Mouse (Mus musculus) lung, embryonic 16.5 days (tissue): ENCODE measurements around the gene Polm. TPM values are rescaled to one million over a fixed set of nuclear protein-coding genes. Genes with fewer than 3 reads are reported as not detected.

Experiments used
- ATAC-seq: fragments of 200-750 bp; cut with Nextera tagmentation; 2 replicates; pipeline ENCODE4 v1.8.0; 2017; ENCODE audit warnings: low read depth, mild to moderate bottlenecking, moderate library complexity
- H3K27ac ChIP-seq: fragments of 300-500 bp; sonication (generic); 2 replicates; pipeline ENCODE4 v1.5.1; 2014; ENCODE audit warnings: mild to moderate bottlenecking, control low read depth, low read length
- H3K27me3 ChIP-seq: fragments of 300-500 bp; sonication (generic); 2 replicates; pipeline ENCODE4 v1.6.1; 2014; ENCODE audit warnings: low read depth, low read length, mixed read lengths; ENCODE audit not compliant: control insufficient read depth, insufficient read depth
- H3K36me3 ChIP-seq: fragments of 300-500 bp; sonication (generic); 2 replicates; pipeline ENCODE4 v1.6.1; 2014; ENCODE audit warnings: low read length; ENCODE audit not compliant: control insufficient read depth, insufficient read depth
- H3K4me1 ChIP-seq: fragments of 300-500 bp; sonication (generic); replicated peaks from 2 replicates; pipeline ENCODE4 v1.6.1; 2014; ENCODE audit warnings: low read length, mixed read lengths; ENCODE audit not compliant: control insufficient read depth, insufficient read depth
- H3K4me2 ChIP-seq: fragments of 300-500 bp; sonication (generic); 2 replicates; pipeline ENCODE4 v1.6.1; 2014; ENCODE audit warnings: low read depth, low read length, control low read depth
- H3K4me3 ChIP-seq: fragments of 300-500 bp; sonication (generic); 2 replicates; pipeline ENCODE4 v1.5.1; 2014; ENCODE audit warnings: mild to moderate bottlenecking, low read length, control low read depth
- H3K9ac ChIP-seq: fragments of 300-500 bp; sonication (generic); 2 replicates; pipeline ENCODE4 v1.6.1; 2014; ENCODE audit warnings: low read length, control low read depth
- H3K9me3 ChIP-seq: fragments of 300-500 bp; sonication (generic); 2 replicates; pipeline ENCODE4 v1.6.1; 2016; ENCODE audit warnings: low read length; ENCODE audit not compliant: control insufficient read depth
- WGBS: fragments of 180-500 bp; shearing (Covaris S2); extraction: QIAGEN DNeasy Blood & Tissue Kit; methylation state at CpG from one replicate; pipeline ENCODE4 v1.1.7; 2014; 5-methylcytosine and 5-hydroxymethylcytosine counted together
- polyA plus RNA-seq: library from polyadenylated mRNA; unstranded; fragments of >200 nt; fragmentation: Nextera tagmentation; extraction: Ambion mirVana; gene quantifications from 2 replicates; pipeline ENCODE4 v1.2.1, GENCODE M21; 2015

Gene Polm
- polyA plus RNA-seq, 1 experiment from 2014 or later = 8.0 TPM

DNA sequence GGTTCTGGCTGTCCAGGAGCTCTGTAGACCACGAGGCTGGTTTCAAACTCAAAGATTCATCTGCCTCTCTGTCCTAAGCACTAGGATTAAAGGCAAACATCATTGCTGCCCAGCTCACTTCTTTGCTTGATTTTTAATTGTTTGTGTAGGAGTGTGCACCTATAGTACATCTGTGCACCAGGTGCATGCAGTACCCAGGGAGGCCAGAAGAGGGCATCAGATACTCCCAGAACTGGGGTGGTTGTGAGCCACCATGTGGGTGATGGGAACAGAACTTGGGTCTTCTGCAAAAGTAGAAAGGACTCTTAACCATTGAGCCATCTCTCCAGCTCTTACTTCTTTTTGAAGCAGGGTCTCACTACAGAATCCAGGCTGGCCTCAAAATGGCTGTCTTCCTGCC lies 20.9 kb upstream of the Polm start:
- Histone ChIP-seq H3K27ac (no peak overlapping the region), H3K9me3 (no peaks in the 10 kb centered on the region), H3K4me3 (no peak overlapping the region), H3K4me2 (no peak overlapping the region), H3K27me3 (no peaks in the 10 kb centered on the region; the same call in 1 of the 2 replicates), H3K4me1 (peaks cover 13% of the 10 kb centered on the region), H3K9ac (no peak overlapping the region), H3K36me3 (no peaks in the 10 kb centered on the region)
- WGBS = 82% methylated on average over 1 of the region's 1 CpGs
- no peak for ATAC-seq

DNA sequence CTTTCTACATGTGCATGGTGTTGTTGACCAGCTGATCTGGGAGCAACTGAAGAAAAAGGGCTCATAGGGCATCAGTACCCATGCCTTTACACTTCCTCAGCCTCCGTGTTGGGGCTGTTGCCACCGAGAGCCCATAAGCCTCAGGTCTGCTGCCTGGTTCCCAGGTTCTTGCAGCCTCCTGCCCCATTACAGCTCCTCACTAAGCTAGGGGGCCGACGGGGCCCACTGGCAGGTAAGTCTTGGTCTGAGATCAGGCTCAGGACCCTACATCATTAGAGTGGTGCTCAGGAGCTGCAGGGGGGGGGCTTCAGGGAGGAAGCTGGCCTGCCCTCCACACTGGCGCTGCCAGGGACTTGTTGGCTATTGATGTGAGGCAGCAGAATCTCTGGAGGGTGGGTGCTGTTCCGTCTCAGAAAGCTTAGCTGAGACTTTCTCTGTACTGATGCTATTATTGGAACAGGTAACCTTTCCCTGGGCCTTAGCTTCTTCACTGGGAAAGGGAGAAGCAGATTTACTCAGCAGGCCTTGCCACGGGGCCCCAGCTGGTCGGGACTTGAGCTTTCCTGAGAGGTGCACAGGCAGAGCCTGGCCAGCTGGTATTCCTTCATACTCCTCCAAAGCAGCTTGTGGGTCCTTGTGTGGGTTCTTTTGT lies 18.8 kb upstream of the Polm start:
- Histone ChIP-seq H3K4me2 (no peak overlapping the region), H3K9me3 (no peaks in the 10 kb centered on the region), H3K27me3 (no peaks in the 10 kb centered on the region; the same call in 1 of the 2 replicates), H3K4me3 (no peak overlapping the region), H3K9ac (no peak overlapping the region), H3K4me1 (peaks cover 9% of the 10 kb centered on the region), H3K36me3 (no peaks in the 10 kb centered on the region), H3K27ac (no peak overlapping the region)
- WGBS = 69% methylated on average over 8 of the region's 8 CpGs
- ATAC-seq = no peak

DNA sequence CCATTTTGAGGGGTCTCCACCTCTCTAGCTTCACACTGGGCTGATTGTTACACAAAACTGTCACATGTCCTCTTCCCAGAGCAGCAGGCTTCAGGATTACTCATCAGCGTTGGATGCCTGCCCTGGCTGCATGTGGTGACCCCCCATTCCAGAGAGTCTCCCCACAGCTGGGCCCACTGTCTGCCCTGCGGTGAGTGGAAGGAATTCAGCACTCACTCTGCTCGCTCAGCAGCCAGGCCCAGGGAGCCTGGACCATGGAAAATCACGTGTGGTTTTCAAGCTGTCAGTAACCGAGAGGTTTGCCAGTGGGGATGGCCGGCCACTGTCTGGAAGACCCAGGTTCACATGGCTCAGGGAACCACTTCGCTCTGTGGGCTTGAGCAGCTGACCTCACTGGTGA lies 18.1 kb upstream of the Polm start:
- Histone ChIP-seq H3K4me1 (peaks cover 4% of the 10 kb centered on the region), H3K36me3 (no peaks in the 10 kb centered on the region), H3K27ac (no peak overlapping the region), H3K4me2 (no peak overlapping the region), H3K4me3 (no peak overlapping the region), H3K9ac (no peak overlapping the region), H3K9me3 (no peaks in the 10 kb centered on the region), H3K27me3 (no peaks in the 10 kb centered on the region; the same call in 1 of the 2 replicates)
- ATAC-seq = peak; percentile 30; the same call in 1 of the 2 replicates
- 37% methylated on average over 7 of the region's 7 CpGs for WGBS

DNA sequence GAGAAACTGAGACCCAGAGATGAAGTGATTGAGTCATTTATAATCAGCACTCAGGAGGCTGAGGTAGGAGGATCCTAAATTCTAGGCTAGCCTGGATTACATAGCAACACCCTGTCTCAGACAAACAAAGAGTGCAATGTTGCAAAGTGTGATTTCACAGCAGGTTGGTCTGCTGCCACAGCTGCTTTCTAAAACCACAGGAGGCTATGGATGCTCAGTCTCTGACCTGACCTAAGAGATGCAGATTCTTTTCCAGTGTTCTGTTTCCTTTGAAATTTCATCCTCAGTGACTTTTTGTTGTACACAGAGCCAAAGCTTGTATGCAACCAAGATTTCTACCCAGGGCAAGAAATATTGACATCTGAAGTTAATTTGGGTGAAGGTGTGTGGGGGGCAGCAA lies 17.7 kb upstream of the Polm start:
- no peak overlapping the region for H3K4me3 ChIP-seq
- peaks cover 4% of the 10 kb centered on the region; the same call in 1 of the 2 replicates for H3K4me1 ChIP-seq
- H3K9ac ChIP-seq = no peak overlapping the region
- ATAC-seq = no peak
- H3K27me3 ChIP-seq = no peaks in the 10 kb centered on the region
- H3K9me3 ChIP-seq = no peaks in the 10 kb centered on the region
- no peaks in the 10 kb centered on the region for H3K36me3 ChIP-seq
- no peak overlapping the region for H3K27ac ChIP-seq
- H3K4me2 ChIP-seq = no peak overlapping the region

DNA sequence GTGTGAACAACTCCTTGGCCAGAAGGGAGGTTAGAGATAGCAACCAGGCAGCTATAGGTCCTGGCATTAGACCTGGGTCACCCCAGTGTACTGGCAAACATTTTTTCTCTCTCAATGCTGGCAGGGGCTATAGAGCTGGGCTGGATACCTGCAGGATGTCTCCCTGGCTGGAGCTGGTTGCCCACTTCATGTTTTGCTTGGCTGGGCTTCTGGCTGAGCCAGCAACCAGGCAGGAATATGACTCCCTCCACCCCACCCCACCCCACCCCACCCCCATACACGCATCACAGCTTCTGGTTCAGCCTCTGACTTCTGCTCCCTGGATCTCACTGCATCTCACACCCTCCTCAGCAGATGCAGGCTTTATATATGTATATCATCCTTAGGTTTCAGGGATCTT lies 14.5 kb upstream of the Polm start:
- no peaks in the 10 kb centered on the region for H3K27me3 ChIP-seq
- H3K27ac ChIP-seq = no peak overlapping the region
- H3K9ac ChIP-seq = no peak overlapping the region
- H3K4me1 ChIP-seq = peaks cover 4% of the 10 kb centered on the region; the same call in 1 of the 2 replicates
- no peak overlapping the region for H3K4me2 ChIP-seq
- H3K4me3 ChIP-seq = no peak overlapping the region
- 20% methylated on average over 1 of the region's 1 CpGs for WGBS
- no peaks in the 10 kb centered on the region for H3K9me3 ChIP-seq
- ATAC-seq = no peak
- no peaks in the 10 kb centered on the region for H3K36me3 ChIP-seq

DNA sequence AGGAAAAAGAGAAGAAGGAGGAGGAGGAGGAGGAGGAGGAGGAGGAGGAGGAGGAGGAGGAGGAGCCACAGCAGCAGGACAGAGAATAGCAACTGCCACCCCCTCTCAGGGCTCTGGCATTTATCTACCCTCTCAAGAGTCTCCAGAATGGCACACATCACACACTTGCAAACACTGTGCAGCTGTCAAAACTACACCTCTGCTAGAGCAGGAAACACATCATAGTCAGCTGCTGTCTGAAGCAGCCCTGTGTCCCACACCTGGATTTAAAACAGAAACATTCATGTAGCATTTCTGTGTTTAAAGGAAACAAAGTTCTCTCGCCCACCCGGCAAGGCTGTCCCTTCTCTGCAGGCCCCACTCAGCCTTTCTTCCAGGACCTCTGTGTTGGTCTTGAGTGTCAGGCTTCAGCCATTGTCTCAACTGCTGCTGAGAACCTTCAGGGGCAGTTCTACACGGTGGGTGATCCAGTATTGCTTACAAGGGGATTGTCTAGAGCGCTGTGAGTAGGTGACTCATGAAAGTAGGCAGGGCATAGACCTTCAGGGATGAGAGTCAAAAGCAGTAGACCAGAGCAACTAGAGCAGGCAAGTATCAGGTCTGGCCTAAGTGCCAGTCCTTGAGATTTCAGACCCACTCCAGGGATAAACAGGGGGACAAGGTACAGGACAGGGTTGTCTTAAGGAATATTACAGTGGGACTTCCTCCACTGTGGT lies 13.4 kb upstream of the Polm start:
- H3K36me3 ChIP-seq = no peaks in the 10 kb centered on the region
- 46% methylated on average over 4 of the region's 4 CpGs for WGBS

DNA sequence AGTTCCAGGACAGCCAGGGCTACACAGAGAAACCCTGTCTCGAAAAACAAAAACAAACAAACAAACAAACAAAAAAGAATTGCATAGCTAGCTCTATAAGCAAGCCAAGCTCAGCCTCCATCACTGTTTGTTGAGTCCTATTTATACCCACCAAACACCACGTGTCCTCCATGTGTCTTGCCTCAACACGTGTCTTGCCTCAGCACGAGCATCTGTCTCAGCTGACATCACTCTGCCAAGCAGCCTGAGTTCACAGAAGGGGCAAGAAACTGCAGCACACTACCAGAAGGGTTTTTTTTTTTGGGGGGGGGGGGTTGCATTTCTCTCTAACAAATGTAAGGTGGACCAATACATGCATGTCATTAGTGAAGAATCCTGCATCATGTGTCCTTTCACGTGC lies 12.6 kb upstream of the Polm start:
- 53% methylated on average over 5 of the region's 5 CpGs for WGBS
- Histone ChIP-seq H3K4me3 (no peak overlapping the region), H3K27me3 (no peaks in the 10 kb centered on the region), H3K4me1 (peaks cover 4% of the 10 kb centered on the region; the same call in 1 of the 2 replicates), H3K9ac (no peak overlapping the region), H3K27ac (no peak overlapping the region), H3K36me3 (no peaks in the 10 kb centered on the region), H3K4me2 (no peak overlapping the region), H3K9me3 (no peaks in the 10 kb centered on the region)
- no peak for ATAC-seq

More for the DNA sequence above, 13.4 kb upstream of the Polm start:
- H3K27ac ChIP-seq = no peak overlapping the region
- no peak overlapping the region for H3K4me2 ChIP-seq
- H3K4me3 ChIP-seq = no peak overlapping the region
- ATAC-seq = no peak
- no peaks in the 10 kb centered on the region for H3K27me3 ChIP-seq
- no peak overlapping the region for H3K9ac ChIP-seq
- no peaks in the 10 kb centered on the region for H3K9me3 ChIP-seq
- H3K4me1 ChIP-seq = peaks cover 4% of the 10 kb centered on the region; the same call in 1 of the 2 replicates

DNA sequence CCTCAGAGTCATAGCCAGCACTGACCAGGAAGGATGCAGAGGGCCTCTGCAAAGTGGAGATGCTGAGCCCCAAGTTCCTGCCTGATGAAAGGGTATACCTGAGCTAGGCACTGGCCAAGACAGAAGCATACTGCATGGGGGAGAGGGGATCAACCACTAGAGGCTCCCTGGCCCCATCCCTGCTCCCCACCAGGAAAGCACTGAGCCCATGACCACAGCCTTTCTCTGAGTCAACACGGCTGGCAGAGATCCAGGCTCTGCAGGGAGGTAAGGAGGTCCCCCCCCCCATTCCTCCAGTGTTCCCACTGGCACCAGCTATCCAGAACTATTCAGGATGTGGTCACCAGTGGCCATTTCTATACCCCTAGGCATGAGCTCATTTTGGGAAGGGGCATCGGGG lies 11.5 kb upstream of the Polm start:
- Histone ChIP-seq H3K4me2 (no peak overlapping the region), H3K27me3 (no peaks in the 10 kb centered on the region), H3K27ac (no peak overlapping the region), H3K4me1 (peaks cover 4% of the 10 kb centered on the region; the same call in 1 of the 2 replicates), H3K36me3 (no peaks in the 10 kb centered on the region), H3K4me3 (no peak overlapping the region), H3K9ac (no peak overlapping the region), H3K9me3 (no peaks in the 10 kb centered on the region)
- 57% methylated on average over 2 of the region's 2 CpGs for WGBS
- ATAC-seq = 0 out of 2 replicates have a peak, but pooled peaks have one; percentile 24

DNA sequence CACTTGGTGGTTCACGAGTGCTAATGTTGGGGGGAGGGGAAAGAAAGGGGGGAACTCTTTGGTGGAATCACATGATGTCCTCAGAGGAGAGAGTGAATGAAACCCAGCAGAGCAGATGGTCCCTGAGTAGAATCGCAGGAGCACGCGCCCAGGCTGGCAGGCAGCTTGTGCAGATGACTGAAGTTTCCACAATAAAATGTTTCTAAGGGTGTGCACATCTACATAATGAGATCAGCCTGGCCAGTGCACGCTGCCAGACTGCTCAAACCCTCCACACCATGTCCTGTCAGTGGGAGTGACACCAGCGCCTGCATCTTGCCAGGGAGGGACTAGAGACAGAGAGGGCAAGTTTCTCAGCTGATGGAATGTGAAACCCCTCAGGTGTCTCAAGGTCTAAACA lies 10.9 kb upstream of the Polm start:
- Histone ChIP-seq H3K9me3 (no peaks in the 10 kb centered on the region), H3K4me2 (no peak overlapping the region), H3K9ac (no peak overlapping the region), H3K36me3 (no peaks in the 10 kb centered on the region), H3K27me3 (no peaks in the 10 kb centered on the region), H3K27ac (no peak overlapping the region), H3K4me1 (peaks cover 4% of the 10 kb centered on the region; the same call in 1 of the 2 replicates), H3K4me3 (no peak overlapping the region)
- WGBS = 65% methylated on average over 6 of the region's 6 CpGs
- ATAC-seq = 0 out of 2 replicates have a peak, but pooled peaks have one; percentile 17
